Mouse (Mus musculus): ENCODE results near the gene Sfn.

DNA sequence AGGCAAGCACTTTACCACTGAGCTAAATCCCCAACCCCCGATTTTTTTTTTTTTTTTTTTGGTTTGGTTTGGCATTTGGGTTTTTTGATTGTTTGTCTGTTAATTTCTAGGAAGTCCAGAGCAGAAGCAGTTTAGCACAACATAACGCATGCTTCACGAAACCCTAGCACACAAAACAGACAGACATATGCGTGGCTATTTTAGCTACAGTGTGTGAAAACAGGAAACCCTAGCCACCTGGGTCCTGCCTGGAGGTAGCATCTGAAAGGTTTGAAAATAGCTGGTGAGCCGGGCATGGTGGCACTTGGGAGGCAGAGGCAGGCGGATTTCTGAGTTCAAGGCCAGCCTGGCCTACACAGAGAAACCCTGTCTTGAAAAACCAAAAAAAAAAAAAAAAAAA is 5.9 kb downstream of the Sfn start:
- TF ChIP-seq CTCF (IDR thresholded peaks at IDR 0.05; ENCODE audit: borderline replicate concordance, extremely low read depth, insufficient read depth, insufficient read length) (no peak), POLR2A (IDR thresholded peaks at IDR 0.05; ENCODE audit: borderline replicate concordance, extremely low read depth, insufficient read depth, insufficient read length, poor library complexity, severe bottlenecking) (no peak)
